Mouse (Mus musculus) heart, postnatal 0 days (tissue): ENCODE data around the gene Psma1.

Experiments used
- CTCF ChIP-seq: IDR thresholded peaks from 2 replicates; pipeline ENCODE4 v1.5.1; 2016; ENCODE audit warnings: antibody characterized with exemption, control low read depth, low read depth
- EP300 ChIP-seq: IDR thresholded peaks from 2 replicates; pipeline ENCODE4 v1.6.1; 2016; ENCODE audit warnings: antibody characterized with exemption, low read depth

DNA sequence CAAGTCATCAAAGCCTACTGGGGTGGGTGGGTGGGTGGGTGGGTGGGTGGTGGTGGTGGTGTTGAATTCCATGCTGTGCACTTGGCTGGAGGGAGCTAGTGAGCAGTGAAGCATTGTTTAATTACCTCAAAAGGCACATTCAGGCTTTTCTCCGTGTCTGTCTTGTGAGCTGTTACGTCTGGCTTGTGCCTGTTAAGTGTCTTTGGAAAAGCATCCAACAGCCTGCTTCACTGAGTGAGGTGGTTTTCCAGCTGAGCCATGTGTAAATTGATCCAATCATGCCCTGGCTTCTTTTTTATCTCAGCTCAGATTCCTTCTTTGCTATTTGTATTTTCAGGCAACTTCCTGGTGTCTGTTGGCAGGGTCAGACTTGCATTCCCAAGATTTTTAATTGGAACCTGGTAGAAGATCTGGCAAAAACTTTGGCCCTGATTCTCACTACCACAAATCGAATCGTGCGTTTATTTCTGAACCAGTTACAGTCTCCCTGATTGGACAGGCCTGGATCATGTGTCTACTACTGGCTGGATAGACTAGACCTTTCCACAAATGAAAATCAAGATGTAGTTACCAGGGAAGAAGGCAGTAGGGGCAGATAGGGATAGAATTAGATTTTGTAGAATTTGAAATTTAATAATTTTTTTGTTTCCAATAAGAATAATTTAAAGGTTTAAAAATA, 45.9 kb upstream of the Psma1 start:
- TF ChIP-seq CTCF (no peak), EP300 (no peak)
